Mouse (Mus musculus) lung, postnatal 14 days (tissue): ENCODE measurements around the gene Cfap77.

Experiments
- DNase-seq: peaks from one replicate; pipeline ENCODE4 v3.0.0; 2021

Cfap77 gene

DNA sequence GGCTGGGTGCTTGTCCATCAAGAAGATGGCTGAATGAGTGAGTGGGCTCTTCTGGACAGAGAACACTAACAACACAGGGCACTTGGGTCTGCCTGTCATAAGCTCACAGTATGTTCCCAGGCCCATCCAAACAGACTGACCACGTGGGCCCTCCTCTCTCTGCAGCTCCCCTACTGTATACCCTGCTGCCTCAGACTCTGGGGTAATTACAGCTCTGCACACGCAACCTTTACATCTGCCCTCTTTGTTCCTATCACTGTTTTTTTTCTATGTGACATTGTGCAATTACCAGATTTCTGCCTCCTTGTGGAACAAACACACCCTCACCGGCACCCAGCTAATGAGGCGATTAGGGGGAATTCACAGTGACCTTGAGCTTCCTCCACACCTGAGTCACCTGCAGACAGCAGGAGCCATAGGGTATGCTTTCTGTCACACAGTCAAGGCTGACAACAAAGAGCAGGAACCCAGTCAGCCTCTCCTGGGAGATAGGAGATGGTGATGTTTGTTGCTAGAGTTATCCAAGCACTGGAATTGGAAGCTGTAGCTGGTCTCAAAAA lies 157.4 kb downstream of the Cfap77 start:
- DNase-seq: no peak

DNA sequence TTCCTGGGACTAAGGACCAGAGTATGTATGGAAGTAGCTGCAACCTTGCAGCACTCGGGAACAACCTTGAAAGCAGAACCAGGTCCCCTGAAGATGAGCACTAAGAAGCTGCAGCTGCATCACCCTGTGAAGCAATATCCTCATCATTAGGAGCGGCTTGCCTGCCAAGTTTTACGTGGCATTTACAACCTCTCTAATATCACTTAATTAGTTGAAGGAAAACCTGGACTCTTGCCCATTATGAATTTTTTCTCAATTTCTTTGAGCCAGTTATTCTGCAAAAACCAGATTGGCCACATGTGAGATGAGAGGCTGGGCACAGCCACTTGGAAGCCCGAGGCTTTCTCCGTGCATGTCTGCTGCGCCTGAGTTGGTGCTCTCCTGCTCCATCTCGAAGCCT lies 159.0 kb downstream of the Cfap77 start:
- DNase-seq: no peak

DNA sequence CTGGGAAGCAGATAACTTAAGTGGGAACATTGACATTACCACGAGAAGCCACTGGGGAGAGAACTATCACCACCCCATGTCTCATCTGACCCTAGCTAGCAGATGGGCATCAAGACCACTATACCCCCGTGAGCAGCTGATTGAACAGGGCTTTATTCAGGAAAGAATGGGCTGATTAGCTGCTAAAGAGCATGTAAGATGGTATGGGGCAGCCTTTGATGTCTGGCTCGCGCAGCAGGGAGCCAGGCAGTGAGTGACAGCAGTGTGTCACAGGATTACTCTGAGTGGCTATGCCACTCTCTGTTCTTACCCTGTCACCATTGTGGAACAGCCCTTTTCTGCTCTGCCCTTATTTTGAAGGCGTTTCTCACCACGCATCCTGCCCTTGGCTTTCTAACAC lies 161.3 kb downstream of the Cfap77 start:
- no peak for DNase-seq

DNA sequence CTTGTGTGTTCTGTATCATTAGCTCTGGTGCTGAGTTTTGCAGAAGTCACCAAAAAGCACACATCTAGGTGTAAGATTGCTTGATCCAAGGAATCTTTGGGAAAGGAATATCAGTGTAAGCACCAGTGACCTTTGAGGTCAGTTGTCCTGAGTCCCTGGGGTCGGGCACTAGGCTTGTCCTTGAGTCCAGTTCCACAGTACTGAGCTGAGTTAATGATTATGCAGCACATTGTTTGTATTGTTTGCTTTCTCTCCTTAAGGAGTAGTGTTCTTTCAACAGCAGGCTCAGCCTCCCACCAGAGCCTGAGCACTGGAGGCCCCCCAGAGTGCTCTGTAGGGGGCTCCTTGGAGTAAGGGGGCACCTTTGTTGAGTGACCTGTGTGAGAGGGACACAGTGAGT lies 162.1 kb downstream of the Cfap77 start:
- DNase-seq: no peak

DNA sequence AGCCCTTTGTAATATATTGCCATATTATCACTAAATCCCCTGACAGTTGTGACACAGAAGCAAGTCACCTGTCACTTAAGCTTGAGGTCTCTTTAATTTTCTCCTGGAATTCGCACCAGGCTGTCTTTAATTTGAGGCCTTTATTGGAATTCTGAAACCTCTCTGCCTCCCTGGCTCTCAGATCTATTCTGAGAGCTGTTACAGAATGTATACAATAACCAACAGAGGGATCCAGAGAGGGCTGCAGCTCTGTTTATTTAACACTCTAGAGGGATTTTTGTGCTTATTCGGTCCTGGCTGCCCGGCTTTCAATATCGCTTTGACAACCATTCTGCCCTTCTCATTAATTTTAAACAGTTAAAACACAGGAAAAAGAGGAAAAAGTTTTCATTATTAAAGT lies 170.0 kb downstream of the Cfap77 start:
- no peak for DNase-seq

DNA sequence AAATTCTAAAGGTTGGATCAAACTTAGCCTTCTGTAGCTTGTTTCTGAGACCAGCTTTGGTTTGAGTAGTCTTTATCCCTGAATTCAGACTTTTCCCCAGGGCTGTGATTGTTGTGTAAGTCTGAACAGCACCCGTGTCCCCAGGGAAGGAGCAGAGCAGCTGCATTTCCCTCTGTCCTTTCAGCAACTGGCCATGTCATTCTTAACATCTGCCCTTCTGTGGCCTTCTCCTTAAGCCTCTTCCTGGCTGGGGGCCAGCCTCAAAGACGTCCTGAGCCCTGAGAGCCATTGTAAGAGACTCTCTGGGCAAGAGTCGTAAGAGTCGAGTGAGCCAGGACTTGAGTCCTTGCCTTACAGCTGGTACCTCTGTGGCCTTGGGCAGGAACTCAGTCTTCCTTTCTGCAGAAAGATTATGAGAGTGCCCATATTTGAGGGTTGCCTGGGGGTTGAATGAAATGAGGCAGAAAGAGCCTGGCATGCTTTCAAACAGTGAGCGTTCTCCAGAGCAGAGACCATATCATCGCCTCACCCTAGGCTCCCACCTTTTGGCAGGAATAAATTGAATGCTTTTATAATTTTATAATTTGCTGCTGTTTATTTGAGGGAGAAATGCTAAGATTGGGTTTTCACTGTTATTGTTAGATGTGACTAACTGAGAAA lies 171.9 kb downstream of the Cfap77 start:
- DNase-seq: no peak

DNA sequence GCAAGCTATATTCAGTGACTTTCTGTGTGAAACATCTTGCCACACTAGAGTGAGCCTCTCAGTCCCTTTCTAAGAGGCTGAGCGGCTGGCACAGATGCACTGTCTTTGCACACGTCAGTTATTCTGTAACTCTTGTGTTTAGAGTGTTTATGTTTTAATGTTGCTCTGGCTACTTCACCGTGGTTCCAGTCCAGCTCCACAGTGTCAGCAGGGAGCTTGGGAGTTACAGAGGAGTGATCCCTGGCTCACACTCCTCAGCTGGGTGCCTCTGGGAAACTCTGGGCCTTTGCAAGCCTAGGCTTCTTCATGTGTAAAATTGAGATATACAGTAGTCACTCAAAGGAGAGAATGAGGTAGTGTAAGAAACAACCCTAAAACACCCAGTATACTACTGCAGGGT lies 172.8 kb downstream of the Cfap77 start:
- no peak for DNase-seq

DNA sequence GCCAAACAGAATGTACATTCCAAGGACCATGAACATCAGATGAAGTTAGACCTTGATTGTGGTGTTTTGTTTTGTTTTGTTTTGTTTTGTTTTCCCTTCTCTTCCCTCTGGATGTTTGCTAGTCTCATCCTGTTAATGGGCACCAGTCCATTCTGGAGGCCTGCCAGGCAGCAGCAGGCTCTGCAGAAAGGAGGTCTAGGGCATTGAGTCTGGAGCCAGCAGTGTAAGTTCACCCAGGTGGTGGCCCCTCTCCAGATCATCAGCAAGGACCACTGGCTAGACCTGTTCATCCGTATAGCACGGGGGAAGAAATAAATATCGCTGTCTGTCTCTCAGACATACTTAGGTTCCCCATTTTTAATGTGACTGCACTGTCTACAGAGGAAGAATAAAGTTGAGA lies 173.6 kb downstream of the Cfap77 start:
- DNase-seq: peak; percentile 43
